Mouse (Mus musculus) left cerebral cortex, postnatal 4 days (tissue): ENCODE measurements at regions not wholly inside any gene's neighbourhood (a gene's known extent, or its start where the extent isn't known, plus 50 kb on each side); places are given as distances from the start of the nearest gene placed in this dataset.

Experiments
- DNase-seq: peaks from one replicate; pipeline ENCODE4 v3.0.0-alpha.2; 2022
- intact Hi-C: fragments of 180-260 bp; cut with DNase I; formaldehyde crosslinking; loops from one replicate; pipeline ENCODE4 v1.15.1; 2025
- microRNA-seq: library from miRNA; unstranded; fragments of <30 nt; microRNA quantifications from one replicate; pipeline ENCODE4 v1.2.0, GENCODE M21; 2022

GRCm38 (mm10) chr3:140150530-140150951, 945.0 kb downstream of the Stpg2 start:
- intact Hi-C loops: no loop called here
- DNase-seq: no peak

- intact Hi-C loops: no loop called here
- no peak for DNase-seq
Measured at GRCm38 (mm10) chr3:140179471-140179870, 974.0 kb downstream of the Stpg2 start.

- intact Hi-C loops: no loop called here
- DNase-seq: no peak
Measured at GRCm38 (mm10) chr3:140182690-140183089, 977.2 kb downstream of the Stpg2 start.

- intact Hi-C loops: no loop called here
Measured at GRCm38 (mm10) chr3:140184899-140185525, 979.5 kb downstream of the Stpg2 start.

GRCm38 (mm10) chr3:140205914-140206313, 1000.4 kb downstream of the Stpg2 start:
- intact Hi-C loops: no loop called here
- DNase-seq: no peak

More at GRCm38 (mm10) chr3:140184899-140185525, 979.5 kb downstream of the Stpg2 start:
- DNase-seq: no peak

- intact Hi-C loops: no loop called here
- DNase-seq: no peak
Measured at GRCm38 (mm10) chr3:140221478-140221877, 990.7 kb downstream of the Pdha2 start.

GRCm38 (mm10) chr3:140230712-140231111, 981.4 kb downstream of the Pdha2 start:
- intact Hi-C loops: no loop called here
- no peak for DNase-seq

- DNase-seq: no peak
Measured at GRCm38 (mm10) chr3:140233144-140233543, 979.0 kb downstream of the Pdha2 start.

GRCm38 (mm10) chr3:140233809-140234208, 978.3 kb downstream of the Pdha2 start:
- DNase-seq: no peak
- intact Hi-C loops: no loop called here

More at GRCm38 (mm10) chr3:140233144-140233543, 979.0 kb downstream of the Pdha2 start:
- intact Hi-C loops: no loop called here

GRCm38 (mm10) chr3:140239276-140239675, 972.9 kb downstream of the Pdha2 start:
- peak; percentile 29 for DNase-seq
- intact Hi-C loops: no loop called here

Small RNA genes in the stretch of these regions (microRNA-seq; reads per million reads assigned to microRNA genes)
- gene Mir7j: 54.5 reads per million, percentile 45 among the genes with 10 or more reads in this experiment
